Mouse (Mus musculus): ENCODE measurements around the gene Tns2. TPM values are rescaled to one million over a fixed set of nuclear protein-coding genes. Genes with fewer than 3 reads are reported as not detected.
"Not testable (repeated sequence)": the region's sequence is repeated elsewhere in the genome, so short reads cannot be mapped to it uniquely, and the experiment has no call there.

Tns2 gene
- total RNA-seq, 2 experiments from 2014 or later: 10.0 to 15.8 TPM

- DNase-seq (ENCODE audit: low spot score in 2 of 2): no peak
Measured at GRCm38 (mm10) chr15:102134709-102135108, 34.5 kb downstream of the Tns2 start.

GRCm38 (mm10) chr15:102135522-102136128 is 35.4 kb downstream of the Tns2 start:
- DNase-seq (ENCODE audit: low spot score in 2 of 2): no peak

DNA sequence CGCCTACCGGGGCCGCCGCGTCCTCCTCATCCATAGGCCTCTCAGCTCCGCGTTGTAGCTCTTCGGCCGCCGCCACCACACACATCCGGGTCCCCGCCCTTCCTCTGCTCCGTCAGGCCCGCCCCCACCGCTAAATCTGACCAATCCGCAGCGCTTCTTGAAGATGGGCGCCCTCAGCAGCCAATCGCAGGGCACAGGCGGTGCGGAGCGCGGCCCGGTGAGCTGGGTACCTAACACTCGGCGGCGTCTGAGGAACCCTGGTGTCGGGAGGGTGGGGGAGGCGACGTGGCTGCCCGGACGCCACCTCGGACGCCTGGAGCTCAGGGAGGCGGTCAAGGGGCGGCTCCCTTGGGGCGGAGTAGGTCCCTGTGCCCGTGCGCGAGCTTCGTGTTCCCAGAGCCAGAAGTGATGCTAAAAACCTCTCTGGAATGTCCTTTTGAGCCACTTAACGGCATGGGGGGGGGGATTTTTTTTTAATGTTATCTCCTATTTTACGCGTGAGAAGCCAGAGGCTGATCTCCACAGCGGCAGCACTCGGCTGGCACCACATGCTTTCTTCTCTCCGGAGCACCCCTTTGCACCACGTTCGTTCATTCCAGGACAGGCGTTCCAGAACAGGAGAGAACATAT is 36.0 kb downstream of the Tns2 start, which contains the start of gene Spryd3:
TSS of gene Spryd3 (minus strand) at position 106 of the 630 bp plus-strand sequence.
- DNase-seq (ENCODE audit: low spot score in 2 of 2): peak; percentile 98 to 99

DNA sequence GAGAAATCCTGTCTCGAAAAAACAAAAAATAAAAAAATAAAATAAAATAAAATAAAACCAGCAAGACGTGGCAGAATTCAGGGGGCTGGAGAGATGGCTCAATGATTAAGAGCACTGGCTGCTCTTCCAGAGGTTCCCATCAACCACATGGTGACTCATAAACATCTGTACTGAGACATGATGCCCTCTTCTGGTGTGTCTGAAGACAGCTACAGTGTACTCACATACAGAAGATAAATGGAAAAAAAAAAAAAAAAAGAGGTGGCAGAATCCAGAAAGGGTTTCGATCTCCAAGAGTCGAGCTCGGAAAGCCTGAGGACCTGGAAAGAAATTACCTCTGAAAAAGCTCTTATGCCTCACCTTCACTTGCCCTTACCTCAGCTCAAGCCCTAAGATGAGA is 40.9 kb downstream of the Tns2 start:
- no peak for DNase-seq (ENCODE audit: low spot score in 2 of 2)

- no peak for DNase-seq (ENCODE audit: low spot score in 2 of 2)
Measured at GRCm38 (mm10) chr15:102142914-102143912, 43.0 kb downstream of the Tns2 start.

GRCm38 (mm10) chr15:102144274-102144711 is 44.1 kb downstream of the Tns2 start, which contains the start of gene Igfbp6:
Igfbp6 (plus strand) TSS chr15:102144362.
- DNase-seq (ENCODE audit: low spot score in 2 of 2): no peak

DNA sequence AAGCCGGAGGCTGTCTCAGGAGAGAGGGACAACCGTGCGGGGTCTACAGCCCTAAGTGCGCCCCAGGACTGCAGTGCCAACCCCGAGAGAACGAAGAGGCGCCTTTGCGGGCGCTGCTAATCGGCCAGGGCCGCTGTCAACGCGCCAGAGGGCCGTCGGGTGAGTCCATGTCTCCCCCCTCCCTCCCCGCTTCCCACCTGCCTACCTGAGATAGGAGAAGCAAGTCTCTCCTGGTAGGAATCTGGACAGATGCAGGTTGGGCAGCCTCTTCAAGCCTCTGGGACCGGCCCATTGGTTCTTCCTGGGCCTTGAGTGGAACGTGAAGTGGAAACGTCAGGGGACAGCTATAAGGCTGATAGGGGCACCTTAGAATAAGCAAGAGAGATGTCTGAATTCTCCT is 44.5 kb downstream of the Tns2 start:
- DNase-seq (ENCODE audit: low spot score in 2 of 2): no peak

- DNase-seq (ENCODE audit: low spot score in 2 of 2): no peak
Measured at GRCm38 (mm10) chr15:102145330-102145729, 45.1 kb downstream of the Tns2 start.

- DNase-seq (ENCODE audit: low spot score in 2 of 2): no peak
Measured at GRCm38 (mm10) chr15:102146089-102146488, 45.9 kb downstream of the Tns2 start.

DNA sequence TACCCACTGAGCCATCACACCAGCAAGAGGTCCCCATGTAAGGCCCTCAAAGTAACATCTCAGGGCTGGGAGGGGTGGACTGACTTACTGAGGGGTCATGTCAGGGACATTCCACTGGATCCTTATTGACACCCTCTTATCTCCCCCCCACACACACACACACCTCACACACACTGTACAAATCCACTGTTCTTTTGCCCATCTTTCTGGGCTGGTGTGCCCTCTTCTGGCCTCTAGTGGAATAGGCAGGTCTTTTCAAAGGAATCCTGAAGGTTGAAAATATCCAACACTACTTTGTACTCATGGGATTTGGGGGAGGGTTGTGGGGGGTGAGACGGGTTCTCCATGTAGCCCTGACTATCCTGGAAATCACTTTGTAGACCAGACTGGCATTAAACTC is 46.7 kb downstream of the Tns2 start:
- DNase-seq (ENCODE audit: low spot score in 2 of 2): peak in 1 of 2 experiments; percentile 34

- DNase-seq (ENCODE audit: low spot score in 2 of 2): no peak
Measured at GRCm38 (mm10) chr15:102147674-102148402, 47.6 kb downstream of the Tns2 start.

- no peak for DNase-seq (ENCODE audit: low spot score in 2 of 2)
Measured at GRCm38 (mm10) chr15:102149561-102149960, 49.3 kb downstream of the Tns2 start.

DNA sequence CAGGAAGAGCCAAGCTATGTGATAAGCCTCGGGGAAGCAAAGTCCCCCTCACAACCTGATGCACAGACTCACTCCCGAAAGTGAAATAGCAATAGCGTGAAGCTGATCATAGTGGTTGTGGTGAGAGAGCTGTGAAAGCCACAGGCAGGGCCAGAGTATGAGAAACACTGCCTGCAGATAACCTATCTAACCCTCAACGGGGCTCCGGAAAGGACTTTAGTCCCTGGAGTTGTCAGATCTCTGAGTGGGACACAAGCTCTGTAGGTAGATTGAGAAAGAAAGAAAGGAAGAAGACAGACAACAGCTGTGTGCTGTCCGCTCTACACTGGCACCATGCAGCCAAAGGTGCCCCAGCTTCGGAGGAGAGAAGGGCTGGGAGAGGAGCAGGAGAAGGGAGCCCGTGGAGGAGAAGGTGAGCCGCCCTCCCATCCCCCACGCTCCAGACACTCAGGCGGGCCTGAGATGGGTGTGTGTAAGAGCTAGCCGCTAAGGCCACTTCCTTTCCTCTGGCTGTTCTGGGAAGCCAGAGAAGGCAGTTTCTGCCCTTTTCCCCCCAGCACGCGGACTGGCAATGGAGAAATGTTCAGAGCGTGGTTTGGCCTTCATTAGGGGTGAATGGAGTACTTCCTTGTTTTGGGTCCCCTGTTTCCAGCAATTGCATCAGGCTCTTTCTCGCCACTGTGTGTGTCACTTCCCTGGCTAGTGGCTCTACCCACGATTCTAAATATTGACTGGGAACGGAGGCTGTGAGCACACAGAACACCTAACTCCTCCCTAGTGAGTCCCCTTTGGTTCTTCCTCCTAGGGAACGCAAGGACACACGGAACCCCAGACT is 50.3 kb downstream of the Tns2 start, which contains the start of gene Soat2:
TSS of gene Soat2 (plus strand) at position 226 of the 835 bp plus-strand sequence.
- DNase-seq (ENCODE audit: low spot score in 2 of 2): no peak

- no peak for DNase-seq (ENCODE audit: low spot score in 2 of 2)
Measured at GRCm38 (mm10) chr15:102152646-102153045, 52.4 kb downstream of the Tns2 start.

GRCm38 (mm10) chr15:102155006-102155405 is 54.8 kb downstream of the Tns2 start:
- DNase-seq (ENCODE audit: low spot score in 2 of 2): not testable (repeated sequence)

DNA sequence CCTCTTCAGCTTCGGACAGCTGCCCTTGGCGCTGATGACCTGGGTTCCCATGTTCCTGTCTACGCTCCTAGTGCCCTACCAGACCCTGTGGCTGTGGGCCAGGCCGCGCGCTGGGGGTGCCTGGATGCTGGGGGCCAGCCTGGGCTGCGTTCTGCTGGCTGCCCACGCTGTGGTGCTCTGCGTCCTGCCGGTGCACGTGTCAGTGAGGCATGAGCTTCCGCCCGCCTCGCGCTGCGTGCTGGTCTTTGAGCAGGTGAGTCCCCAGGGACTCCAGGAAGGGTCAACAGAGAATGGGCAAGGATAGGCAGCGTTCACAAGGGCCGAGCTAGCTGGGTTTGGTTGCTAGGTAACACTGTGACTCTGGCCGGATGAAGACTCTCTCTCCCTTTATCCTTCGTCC is 56.6 kb downstream of the Tns2 start:
- DNase-seq (ENCODE audit: low spot score in 2 of 2): no peak

DNA sequence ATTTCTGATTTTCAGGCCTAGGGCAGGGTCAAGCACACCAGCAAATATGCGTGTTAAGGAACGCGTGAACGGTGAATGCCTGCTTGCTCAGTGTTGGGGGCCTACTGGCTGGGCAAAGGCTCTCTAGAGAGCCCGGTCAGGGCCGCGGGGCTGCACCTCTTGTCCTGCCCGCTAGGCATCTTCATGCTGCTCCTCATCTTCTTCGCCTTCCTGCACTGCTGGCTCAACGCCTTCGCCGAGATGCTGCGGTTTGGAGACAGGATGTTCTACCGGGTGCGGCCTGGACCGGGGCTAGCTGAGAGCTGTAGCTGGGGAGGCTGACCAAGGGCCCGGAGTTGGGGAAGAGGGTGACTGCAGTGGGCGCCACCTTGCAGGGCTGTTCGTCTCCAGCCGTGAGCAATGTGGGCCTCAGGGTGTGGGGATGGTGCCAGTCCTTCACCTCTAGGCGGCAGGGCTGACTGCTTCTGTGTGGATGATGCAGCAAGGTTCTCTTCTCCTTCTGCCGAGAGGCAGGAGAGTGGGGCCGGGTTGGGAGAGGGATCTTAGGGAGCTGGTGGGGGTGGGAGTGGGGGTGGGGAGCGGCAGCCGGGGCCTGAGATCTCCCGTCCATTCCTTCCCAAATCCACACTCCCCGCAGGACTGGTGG is 60.3 kb downstream of the Tns2 start:
- no peak for DNase-seq (ENCODE audit: low spot score in 2 of 2)

DNA sequence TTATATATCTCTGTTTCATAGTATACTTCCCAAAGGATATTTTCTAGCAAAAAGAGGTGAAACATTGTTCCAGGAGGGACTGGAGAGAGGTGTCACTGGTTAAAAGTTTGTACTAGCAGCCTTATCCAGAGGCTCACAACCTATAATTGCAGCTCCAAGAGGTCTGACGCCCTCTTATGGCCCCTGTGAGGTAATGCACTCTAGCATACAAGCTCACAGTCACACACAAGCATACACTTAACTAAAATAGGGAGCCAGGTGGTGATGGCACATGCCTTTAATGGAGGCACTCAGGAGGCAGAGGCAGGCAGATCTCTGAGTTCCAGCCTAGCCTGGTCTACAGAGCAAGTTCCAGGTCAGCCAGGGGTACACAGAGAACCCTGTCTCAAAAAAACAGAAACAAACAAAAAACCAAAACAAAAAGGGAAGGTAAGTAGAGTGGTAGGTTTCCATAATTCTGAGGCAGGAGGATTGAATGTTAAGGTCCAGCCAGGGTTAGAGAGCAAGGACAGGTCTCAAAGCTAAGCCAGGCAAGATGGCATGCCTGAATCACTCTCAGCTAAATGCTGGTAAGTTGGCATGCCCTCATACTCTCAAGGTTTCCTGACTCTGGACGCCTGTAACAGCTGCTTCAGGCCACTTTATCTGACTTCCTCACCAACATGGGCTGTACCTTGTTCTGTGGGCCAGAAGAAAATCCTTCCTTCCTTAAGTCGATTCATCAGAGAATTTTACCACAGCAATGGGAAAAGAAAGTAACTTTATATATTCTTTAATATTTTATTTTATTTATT is 63.9 kb downstream of the Tns2 start:
- DNase-seq (ENCODE audit: low spot score in 2 of 2): no peak
